Mouse (Mus musculus): ENCODE results near the gene 4930432M17Rik. TPM values are rescaled to one million over a fixed set of nuclear protein-coding genes. Genes with fewer than 3 reads are reported as not detected.

The 4930432M17Rik gene
- total and polyA plus RNA-seq, 3 experiments = not detected

DNA sequence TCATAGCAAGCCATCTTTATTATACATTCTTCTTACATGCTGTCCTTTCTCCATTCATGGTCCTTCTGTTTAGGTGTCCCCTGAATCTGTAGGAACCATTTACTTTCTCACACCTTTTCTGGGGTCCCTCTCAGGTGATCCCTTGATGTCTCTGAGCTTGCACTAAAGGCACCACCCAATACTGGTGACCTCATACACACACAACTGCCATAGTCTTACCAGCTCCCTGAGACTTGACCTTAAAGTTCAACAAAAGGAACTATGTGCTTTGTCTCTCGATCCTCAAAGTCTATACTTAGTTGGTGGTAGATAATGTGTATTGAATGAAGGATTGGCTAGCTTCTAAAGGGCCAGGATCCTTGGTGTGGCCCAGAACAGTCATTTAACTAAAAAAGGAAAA is 15.4 kb downstream of the 4930432M17Rik start:
- no peaks in the 10 kb centered on the region for H3K4me1 ChIP-seq (ENCODE audit: control insufficient read depth in 1 of 2, insufficient read depth in 2 of 2)
- no peak for DNase-seq (ENCODE audit: extremely low read depth)
- no peak overlapping the region for H3K4me2 ChIP-seq (ENCODE audit: insufficient read depth, low read depth, poor library complexity, severe bottlenecking)
- no peak for TF ChIP-seq SIN3A (IDR thresholded peaks at IDR 0.05; ENCODE audit: low read length)
- TF ChIP-seq RAD21 (IDR thresholded peaks at IDR 0.05; ENCODE audit: low read depth, low read length) = no peak
- no peak for TF ChIP-seq MAZ (IDR thresholded peaks at IDR 0.05; ENCODE audit: low read depth, low read length)
- no peak for TF ChIP-seq ZKSCAN1 (IDR thresholded peaks at IDR 0.05; ENCODE audit: borderline replicate concordance, low read depth, low read length)
- TF ChIP-seq ZC3H11A (IDR thresholded peaks at IDR 0.05; ENCODE audit: low read depth, low read length) = no peak
- TF ChIP-seq POLR2A (IDR thresholded peaks at IDR 0.05; ENCODE audit: low read depth, low read length) = no peak
- TF ChIP-seq ZNF384 (IDR thresholded peaks at IDR 0.05; ENCODE audit: low read depth, low read length) = no peak
- no peak for TF ChIP-seq NELFE (IDR thresholded peaks at IDR 0.05; ENCODE audit: low read depth, low read length)
- TF ChIP-seq RCOR1 (conservative IDR thresholded peaks at IDR 0.05; ENCODE audit: low read depth, low read length) = no peak
- no peak for TF ChIP-seq BHLHE40 (IDR thresholded peaks at IDR 0.05; ENCODE audit: low read depth, low read length)
- no peak for TF ChIP-seq HCFC1 (IDR thresholded peaks at IDR 0.05; ENCODE audit: low read depth, low read length)
- no peak for TF ChIP-seq MXI1 (IDR thresholded peaks at IDR 0.05; ENCODE audit: low read depth, low read length)
- TF ChIP-seq MEF2A (IDR thresholded peaks at IDR 0.05; ENCODE audit: borderline replicate concordance, low read depth, low read length) = no peak
- TF ChIP-seq ELF1 (IDR thresholded peaks at IDR 0.05; ENCODE audit: low read depth, low read length) = no peak
- TF ChIP-seq EP300 (IDR thresholded peaks at IDR 0.05; ENCODE audit: low read length) = no peak
- TF ChIP-seq TCF12 (IDR thresholded peaks at IDR 0.05; ENCODE audit: low read depth, low read length) = no peak
- TF ChIP-seq KAT2A (IDR thresholded peaks at IDR 0.05; ENCODE audit: insufficient replicate concordance, low read length) = no peak
- in situ Hi-C loops (cut with MboI; ENCODE audit: low pct_ligation_motif_present, low pct_unique_long_range_greater_than_20kb, low sequenced_read_pairs) = no loop called here
- dilution Hi-C loops (cut with MboI; ENCODE audit: extremely low pct_ligation_motif_present, extremely low pct_unique_long_range_greater_than_20kb, low sequenced_read_pairs) = no loop called here
- no peaks in the 10 kb centered on the region for H3K27me3 ChIP-seq (replicated peaks)
- no peak overlapping the region for H3K4me3 ChIP-seq (replicated peaks in 1 of 3; ENCODE audit: low read depth in 2 of 3, low read length in 2 of 3, poor library complexity in 1 of 3)
- no peak overlapping the region for H3K27ac ChIP-seq (ENCODE audit: insufficient read depth, low read depth)
- no peaks in the 10 kb centered on the region for H3K9me3 ChIP-seq (replicated peaks; ENCODE audit: low read length)
- no peak overlapping the region for H3K9ac ChIP-seq (ENCODE audit: insufficient read depth, low read depth)
- H3K79me2 ChIP-seq (replicated peaks; ENCODE audit: control insufficient read depth, extremely low read depth, insufficient read depth, poor library complexity, severe bottlenecking) = no peaks in the 10 kb centered on the region
- no peaks in the 10 kb centered on the region for H3K36me3 ChIP-seq (replicated peaks in 1 of 2; ENCODE audit: control insufficient read depth in 1 of 2, insufficient read depth in 1 of 2, low read length in 1 of 2)

- Histone ChIP-seq H3K36me3 (replicated peaks in 1 of 2; ENCODE audit: control insufficient read depth in 1 of 2, insufficient read depth in 1 of 2, low read length in 1 of 2) (no peaks in the 10 kb centered on the region), H3K4me2 (ENCODE audit: insufficient read depth, low read depth, poor library complexity, severe bottlenecking) (no peak overlapping the region), H3K27me3 (replicated peaks) (no peaks in the 10 kb centered on the region), H3K9me3 (replicated peaks; ENCODE audit: low read length) (no peaks in the 10 kb centered on the region), H3K27ac (ENCODE audit: insufficient read depth, low read depth) (no peak overlapping the region), H3K9ac (ENCODE audit: insufficient read depth, low read depth) (no peak overlapping the region), H3K4me1 (ENCODE audit: control insufficient read depth in 1 of 2, insufficient read depth in 2 of 2) (no peaks in the 10 kb centered on the region), H3K4me3 (replicated peaks in 1 of 3; ENCODE audit: low read depth in 2 of 3, low read length in 2 of 3, poor library complexity in 1 of 3) (no peak overlapping the region), H3K79me2 (replicated peaks; ENCODE audit: control insufficient read depth, extremely low read depth, insufficient read depth, poor library complexity, severe bottlenecking) (no peaks in the 10 kb centered on the region)
- in situ Hi-C loops (cut with MboI; ENCODE audit: low pct_ligation_motif_present, low pct_unique_long_range_greater_than_20kb, low sequenced_read_pairs) (no loop called here), dilution Hi-C loops (cut with MboI; ENCODE audit: extremely low pct_ligation_motif_present, extremely low pct_unique_long_range_greater_than_20kb, low sequenced_read_pairs) (no loop called here)
- TF ChIP-seq JUND (conservative IDR thresholded peaks at IDR 0.05; ENCODE audit: low read depth, low read length) = no peak
- TF ChIP-seq TBP (conservative IDR thresholded peaks at IDR 0.05; ENCODE audit: low read depth, low read length) = no peak
- no peak for TF ChIP-seq RCOR1 (conservative IDR thresholded peaks at IDR 0.05; ENCODE audit: low read depth, low read length)
- TF ChIP-seq MXI1 (IDR thresholded peaks at IDR 0.05; ENCODE audit: low read depth, low read length) = no peak
- TF ChIP-seq JUN (IDR thresholded peaks at IDR 0.05; ENCODE audit: insufficient read depth, low read depth, low read length) = no peak
- TF ChIP-seq MAFK (IDR thresholded peaks at IDR 0.05; ENCODE audit: insufficient replicate concordance, low read length) = no peak
- no peak for TF ChIP-seq E2F4 (IDR thresholded peaks at IDR 0.05; ENCODE audit: insufficient replicate concordance, low read depth, low read length)
- no peak for TF ChIP-seq USF1 (IDR thresholded peaks at IDR 0.05; ENCODE audit: low read depth, low read length)
- TF ChIP-seq CHD1 (IDR thresholded peaks at IDR 0.05; ENCODE audit: low read depth, low read length) = no peak
- no peak for TF ChIP-seq EP300 (IDR thresholded peaks at IDR 0.05; ENCODE audit: low read length)
- TF ChIP-seq GABPA (IDR thresholded peaks at IDR 0.05; ENCODE audit: insufficient replicate concordance, low read depth, low read length) = no peak
- DNase-seq (ENCODE audit: extremely low read depth) = no peak
Observed at GRCm38 (mm10) chr3:121686408-121686911, 15.9 kb downstream of the 4930432M17Rik start.

Measured in CH12.LX (cell line).